Mouse (Mus musculus) neural tube, embryonic 11.5 days (tissue): ENCODE data around the gene Ccdc122. TPM values are rescaled to one million over a fixed set of nuclear protein-coding genes. Genes with fewer than 3 reads are reported as not detected.

Source experiments
- ATAC-seq: fragments of 200-750 bp; cut with Nextera tagmentation; 2 replicates; pipeline ENCODE4 v1.8.0; 2017; ENCODE audit warnings: moderate number of reproducible peaks, mild to moderate bottlenecking, moderate TSS enrichment, moderate library complexity; ENCODE audit not compliant: insufficient read depth, low FRiP score, low TSS enrichment
- DNase-seq: peaks from one replicate; pipeline ENCODE4 v3.0.0-alpha.2; 2015; ENCODE audit warnings: low spot score
- H3K27ac ChIP-seq: fragments of 300-500 bp; sonication (generic); 2 replicates; pipeline ENCODE4 v1.5.1; 2014; ENCODE audit warnings: low read depth, mild to moderate bottlenecking, low read length
- H3K27me3 ChIP-seq: fragments of 300-500 bp; sonication (generic); 2 replicates; pipeline ENCODE4 v1.6.1; 2014; ENCODE audit warnings: mild to moderate bottlenecking, low read length, mixed read lengths; ENCODE audit not compliant: control insufficient read depth, insufficient read depth
- H3K36me3 ChIP-seq: fragments of 300-500 bp; sonication (generic); 2 replicates; pipeline ENCODE4 v1.6.1; 2014; ENCODE audit warnings: mild to moderate bottlenecking, low read length, moderate library complexity, mixed read lengths; ENCODE audit not compliant: control insufficient read depth, insufficient read depth
- H3K4me1 ChIP-seq: fragments of 300-500 bp; sonication (generic); 2 replicates; pipeline ENCODE4 v1.6.1; 2014; ENCODE audit warnings: low read length, mixed read lengths; ENCODE audit not compliant: control insufficient read depth, insufficient read depth
- H3K4me2 ChIP-seq: fragments of 300-500 bp; sonication (generic); 2 replicates; pipeline ENCODE4 v1.6.1; 2014; ENCODE audit warnings: low read depth, mild to moderate bottlenecking, moderate library complexity
- H3K4me3 ChIP-seq: fragments of 300-500 bp; sonication (generic); 2 replicates; pipeline ENCODE4 v1.5.1; 2014; ENCODE audit warnings: low read depth, low read length
- H3K9ac ChIP-seq: fragments of 300-500 bp; sonication (generic); 2 replicates; pipeline ENCODE4 v1.6.1; 2014; ENCODE audit warnings: mild to moderate bottlenecking, low read length
- H3K9me3 ChIP-seq: fragments of 300-500 bp; sonication (generic); 2 replicates; pipeline ENCODE4 v1.6.1; 2016; ENCODE audit warnings: low read length; ENCODE audit not compliant: control insufficient read depth
- WGBS: fragments of 180-500 bp; shearing (Covaris S2); extraction: QIAGEN DNeasy Blood & Tissue Kit; methylation state at CpG from one replicate; pipeline ENCODE4 v1.1.7; 2014; 5-methylcytosine and 5-hydroxymethylcytosine counted together
- polyA plus RNA-seq: library from polyadenylated mRNA; unstranded; fragments of >200 nt; fragmentation: Nextera tagmentation; extraction: Ambion mirVana; gene quantifications from 2 replicates; pipeline ENCODE4 v1.2.1, GENCODE M21; 2014

Ccdc122 gene
- polyA plus RNA-seq, 1 experiment from 2014 or later: 0.92 TPM

GRCm38 (mm10) chr14:77147635-77148034, 111.1 kb downstream of the Ccdc122 start:
- DNase-seq (no peak), ATAC-seq (no peak)
- Histone ChIP-seq H3K27ac (no peak overlapping the region), H3K36me3 (no peaks in the 10 kb centered on the region), H3K27me3 (no peaks in the 10 kb centered on the region), H3K9ac (no peak overlapping the region), H3K4me1 (no peaks in the 10 kb centered on the region), H3K4me2 (no peak overlapping the region), H3K9me3 (no peaks in the 10 kb centered on the region), H3K4me3 (no peak overlapping the region)
- 91% methylated on average over 1 of the region's 1 CpGs for WGBS

GRCm38 (mm10) chr14:77150556-77150955, 114.0 kb downstream of the Ccdc122 start:
- Histone ChIP-seq H3K9me3 (no peaks in the 10 kb centered on the region), H3K36me3 (no peaks in the 10 kb centered on the region), H3K4me3 (no peak overlapping the region), H3K27ac (no peak overlapping the region), H3K4me2 (no peak overlapping the region), H3K27me3 (no peaks in the 10 kb centered on the region), H3K4me1 (peaks cover 2% of the 10 kb centered on the region; the same call in 1 of the 2 replicates), H3K9ac (no peak overlapping the region)
- DNase-seq: no peak
- 76% methylated on average over 6 of the region's 6 CpGs for WGBS
- ATAC-seq: no peak

- Histone ChIP-seq H3K27ac (no peak overlapping the region), H3K9me3 (no peaks in the 10 kb centered on the region), H3K4me3 (no peak overlapping the region), H3K4me2 (no peak overlapping the region), H3K4me1 (peaks cover 7% of the 10 kb centered on the region; the same call in 1 of the 2 replicates), H3K27me3 (no peaks in the 10 kb centered on the region), H3K9ac (no peak overlapping the region), H3K36me3 (no peaks in the 10 kb centered on the region)
- 91% methylated on average over 7 of the region's 7 CpGs for WGBS
- no peak for ATAC-seq
- DNase-seq: no peak
Observed at GRCm38 (mm10) chr14:77151431-77151830, 114.9 kb downstream of the Ccdc122 start.

- peak within 1 kb of the TSS; percentile 86 for H3K9ac ChIP-seq
- H3K4me2 ChIP-seq: peak within 1 kb of the TSS; percentile 97
- under 1% methylated on average over 73 of the region's 73 CpGs for WGBS
- H3K27ac ChIP-seq: peak within 1 kb of the TSS; percentile 89
- no peaks in the 10 kb centered on the region for H3K36me3 ChIP-seq
- peak within 1 kb of the TSS; percentile 82 for H3K4me3 ChIP-seq
- H3K27me3 ChIP-seq: no peaks in the 10 kb centered on the region
- H3K9me3 ChIP-seq: no peaks in the 10 kb centered on the region
- ATAC-seq: peak; percentile 87
- peak; percentile 94 for DNase-seq
- peaks cover 14% of the 10 kb centered on the region; the same call in 1 of the 2 replicates for H3K4me1 ChIP-seq
Observed at GRCm38 (mm10) chr14:77156222-77156910, 119.8 kb downstream of the Ccdc122 start, which contains the start of gene Enox1. TSS of gene Enox1 (plus strand) at chr14:77156763.

- H3K4me1 ChIP-seq: peaks cover 14% of the 10 kb centered on the region; the same call in 1 of the 2 replicates
- peak overlapping the region; percentile 86 for H3K9ac ChIP-seq
- no peaks in the 10 kb centered on the region for H3K9me3 ChIP-seq
- H3K27ac ChIP-seq: peak overlapping the region; percentile 89
- no peaks in the 10 kb centered on the region for H3K27me3 ChIP-seq
- no peaks in the 10 kb centered on the region for H3K36me3 ChIP-seq
- DNase-seq (peak; percentile 54), ATAC-seq (peak; percentile 31; the same call in 1 of the 2 replicates)
- H3K4me3 ChIP-seq: peak overlapping the region; percentile 82
- peak overlapping the region; percentile 97 for H3K4me2 ChIP-seq
- 0% methylated on average over 51 of the region's 64 CpGs for WGBS
Observed at GRCm38 (mm10) chr14:77156911-77157504, 120.4 kb downstream of the Ccdc122 start.

GRCm38 (mm10) chr14:77157505-77157911, 120.9 kb downstream of the Ccdc122 start:
- no peaks in the 10 kb centered on the region for H3K27me3 ChIP-seq
- H3K9ac ChIP-seq: peak overlapping the region; percentile 86
- ATAC-seq: peak; percentile 81
- peak; percentile 80 for DNase-seq
- peak overlapping the region; percentile 82 for H3K4me3 ChIP-seq
- H3K4me1 ChIP-seq: peaks cover 14% of the 10 kb centered on the region; the same call in 1 of the 2 replicates
- peak overlapping the region; percentile 89 for H3K27ac ChIP-seq
- WGBS: under 1% methylated on average over 31 of the region's 31 CpGs
- peak overlapping the region; percentile 97 for H3K4me2 ChIP-seq
- H3K9me3 ChIP-seq: no peaks in the 10 kb centered on the region
- H3K36me3 ChIP-seq: no peaks in the 10 kb centered on the region

GRCm38 (mm10) chr14:77159397-77159796, 122.8 kb downstream of the Ccdc122 start:
- H3K27ac ChIP-seq: no peak overlapping the region
- DNase-seq: no peak
- H3K4me1 ChIP-seq: peaks cover 14% of the 10 kb centered on the region; the same call in 1 of the 2 replicates
- no peak for ATAC-seq
- H3K27me3 ChIP-seq: no peaks in the 10 kb centered on the region
- no peak overlapping the region for H3K4me3 ChIP-seq
- no peak overlapping the region for H3K9ac ChIP-seq
- H3K4me2 ChIP-seq: no peak overlapping the region
- no peaks in the 10 kb centered on the region for H3K9me3 ChIP-seq
- H3K36me3 ChIP-seq: no peaks in the 10 kb centered on the region
- WGBS: 55% methylated on average over 5 of the region's 5 CpGs
